Mouse (Mus musculus): ENCODE results near the gene Defb15.
A peak's percentile ranks its signal among the peaks of the same experiment; 100 is the strongest.
"Not testable (repeated sequence)": the region's sequence is repeated elsewhere in the genome, so short reads cannot be mapped to it uniquely, and the experiment has no call there.

Defb15 gene

DNA sequence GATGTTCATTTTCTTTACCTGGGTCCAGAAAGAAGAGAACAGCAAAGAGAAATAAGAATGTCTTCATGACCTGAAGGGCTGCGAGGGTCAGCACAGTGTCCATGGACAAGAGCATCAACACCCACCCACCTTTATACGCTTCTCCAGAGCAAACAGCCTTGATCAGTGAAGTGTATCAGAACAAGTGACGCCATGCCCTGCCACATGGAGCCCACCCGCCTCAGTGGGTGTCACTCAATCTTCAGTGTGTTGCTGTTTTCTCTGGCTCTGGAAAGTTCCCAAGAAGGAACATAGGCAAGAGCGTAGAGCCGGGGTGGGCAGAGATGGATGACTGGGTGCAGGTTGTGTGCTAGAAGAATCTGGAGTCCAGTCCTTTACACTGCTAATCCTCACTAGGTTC is at the start of gene Defb15:
TSS of gene Defb15 (minus strand) at position 101 of the 400 bp plus-strand sequence.
- DNase-seq, result no peak

- peak; percentile 11 for DNase-seq
Measured at GRCm38 (mm10) chr8:21981664-21982337, 49.3 kb upstream of the Defb15 start.

DNA sequence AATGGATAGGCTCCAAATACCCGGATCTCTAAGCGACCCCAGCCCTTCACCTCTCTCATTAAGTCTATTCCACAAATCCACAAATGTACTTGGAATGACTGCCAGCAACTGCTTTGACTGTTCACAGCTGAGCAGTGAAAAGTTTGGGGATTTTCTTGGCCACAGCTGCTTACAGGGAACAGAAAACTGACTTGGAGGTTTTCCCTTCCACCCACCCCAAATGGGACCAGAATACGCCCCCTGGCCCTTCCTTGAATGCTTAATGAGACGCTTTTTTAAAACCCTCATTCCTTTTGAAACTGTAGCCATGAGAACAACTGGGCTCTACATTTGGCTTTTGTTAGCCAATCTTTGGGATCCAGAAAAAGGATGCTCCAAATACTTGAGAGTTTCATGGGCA is 45.7 kb upstream of the Defb15 start:
- DNase-seq, result no peak

- DNase-seq, result no peak
Measured at GRCm38 (mm10) chr8:21969475-21969874, 37.0 kb upstream of the Defb15 start, which contains the start of gene Ccdc70. Ccdc70 (plus strand) TSS chr8:21969775.

DNA sequence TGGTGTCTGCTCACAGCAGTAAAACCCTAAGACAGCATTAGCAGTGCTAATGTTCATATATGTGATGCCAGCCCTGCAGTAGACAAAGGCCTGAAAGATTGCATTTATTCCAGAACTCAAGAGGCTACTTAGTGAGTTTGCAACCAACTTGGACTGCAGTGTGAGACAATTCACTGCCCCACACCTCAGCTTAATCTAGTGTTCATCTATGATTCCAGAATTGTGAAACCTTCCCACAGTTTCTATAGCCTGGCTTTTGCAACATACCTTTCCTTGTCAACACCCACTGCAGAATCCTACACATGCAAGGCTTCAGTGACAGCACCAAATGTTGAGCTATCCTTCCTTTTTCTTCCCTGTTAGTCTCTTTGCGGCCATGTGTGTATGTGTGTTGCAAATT is 34.1 kb upstream of the Defb15 start:
- DNase-seq, result no peak

- no peak for DNase-seq
Measured at GRCm38 (mm10) chr8:21958414-21958813, 25.9 kb upstream of the Defb15 start, which contains the start of gene Fam90a1a. Fam90a1a (plus strand) TSS chr8:21958714.

GRCm38 (mm10) chr8:21956336-21956735 is 23.8 kb upstream of the Defb15 start:
- no peak for DNase-seq

DNA sequence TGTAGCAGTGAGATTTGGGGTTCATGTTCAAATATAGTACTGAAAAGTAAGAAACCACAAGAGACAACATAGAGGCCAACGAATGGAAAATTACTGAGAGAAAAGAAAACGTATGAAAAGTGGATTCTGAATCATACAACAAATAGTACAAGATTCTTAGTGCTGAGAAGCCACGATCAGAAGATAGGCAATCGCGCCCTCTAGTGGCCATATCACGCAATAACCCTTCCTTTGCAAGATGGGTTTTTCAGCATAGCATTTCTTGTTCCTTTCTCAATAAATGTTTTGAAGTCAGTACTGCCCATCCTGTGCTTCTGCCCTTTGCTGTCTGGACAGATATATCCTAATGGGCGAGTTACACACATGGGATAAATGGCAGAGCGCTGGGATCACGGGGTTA is 22.8 kb upstream of the Defb15 start:
- peak; percentile 4 for DNase-seq

DNA sequence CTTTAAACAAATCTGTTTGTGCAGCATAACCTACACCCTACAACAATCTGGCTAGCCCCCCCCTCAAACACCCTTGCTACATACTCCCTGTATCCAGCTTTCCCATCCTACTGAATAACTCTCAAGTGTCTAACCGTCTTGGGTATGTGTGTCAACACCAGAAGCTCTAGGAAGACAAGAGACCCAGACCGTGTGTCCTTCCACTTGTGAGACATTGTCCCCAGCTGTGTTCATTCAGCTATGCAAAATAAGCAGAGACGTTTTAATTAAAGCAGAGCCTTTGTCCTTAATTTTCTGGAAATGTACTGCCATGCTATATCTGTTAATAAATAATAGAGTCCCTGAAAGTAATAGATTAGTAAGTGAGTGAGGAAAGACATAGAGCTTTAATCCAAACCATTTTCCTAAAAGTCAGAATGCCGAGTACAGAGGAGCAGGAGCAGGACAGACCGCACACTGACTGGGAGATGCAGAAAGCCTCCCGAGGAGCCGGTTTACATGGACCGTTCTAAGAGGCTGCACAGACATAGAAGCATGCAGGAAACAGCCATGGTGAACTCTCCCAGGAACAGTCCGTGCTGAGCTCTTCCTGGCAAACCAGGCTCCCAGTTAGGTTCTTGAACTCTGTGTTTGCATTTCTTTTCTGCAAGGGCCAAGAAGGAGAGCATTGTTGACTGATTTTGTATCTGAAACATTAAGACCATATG is 15.0 kb upstream of the Defb15 start:
- DNase-seq, result no peak

GRCm38 (mm10) chr8:21946462-21946861 is 14.0 kb upstream of the Defb15 start, which contains the start of gene Defb13:
Defb13 (plus strand) TSS chr8:21946762.
- no peak for DNase-seq

GRCm38 (mm10) chr8:21938052-21938451 is 5.5 kb upstream of the Defb15 start, which contains the start of gene Defb35:
Defb35 (plus strand) TSS chr8:21938352.
- DNase-seq, result not testable (repeated sequence)

GRCm38 (mm10) chr8:21930754-21931153 is 1.8 kb downstream of the Defb15 start:
- not testable (repeated sequence) for DNase-seq

- no peak for DNase-seq
Measured at GRCm38 (mm10) chr8:21915625-21916024, 16.9 kb downstream of the Defb15 start.

GRCm38 (mm10) chr8:21912554-21912953 is 20.0 kb downstream of the Defb15 start:
- no peak for DNase-seq

DNA sequence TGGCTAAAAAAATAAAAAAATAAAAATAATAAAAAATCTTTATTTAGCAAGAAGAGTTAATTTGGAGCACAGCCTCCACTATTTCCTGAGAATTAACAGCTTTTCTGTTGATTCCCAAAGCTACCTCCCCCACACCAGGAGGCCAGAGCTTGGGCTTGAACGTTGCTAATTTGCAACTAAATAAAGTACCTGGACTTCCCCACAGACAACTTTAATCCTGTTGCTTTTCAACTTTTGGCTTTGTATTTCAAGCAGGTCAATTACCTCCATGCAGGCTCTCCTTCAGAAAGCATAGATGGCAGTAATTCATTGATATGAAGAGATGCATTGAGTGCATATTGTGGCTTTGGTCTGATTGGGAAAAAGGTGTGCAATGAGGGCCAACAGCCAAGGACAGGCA is 20.6 kb downstream of the Defb15 start:
- DNase-seq, result no peak

DNA sequence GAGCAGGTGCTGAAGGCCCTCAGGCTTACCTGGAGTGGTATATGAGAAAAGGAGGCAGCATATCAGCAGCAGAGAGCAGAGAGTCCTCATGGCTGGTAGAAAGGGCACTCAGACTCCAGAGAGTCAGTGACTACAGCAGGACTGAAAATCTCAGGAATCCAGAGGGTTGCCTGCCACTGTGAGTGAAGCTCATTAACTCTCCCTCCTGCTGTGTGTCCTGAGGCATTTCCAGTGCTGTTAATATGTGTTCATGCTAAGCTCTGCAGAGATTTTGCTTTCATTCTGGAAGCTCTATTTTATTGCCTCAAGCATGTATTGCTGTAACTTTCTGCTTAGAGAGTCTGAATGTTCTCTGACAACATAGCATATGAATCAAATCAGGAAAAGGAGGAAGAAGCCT is 26.2 kb downstream of the Defb15 start, which contains the start of gene Defb11:
TSS of gene Defb11 (minus strand) at position 123 of the 400 bp plus-strand sequence.
- DNase-seq, result not testable (repeated sequence)

- DNase-seq, result not testable (repeated sequence)
Measured at GRCm38 (mm10) chr8:21885321-21885720, 47.2 kb downstream of the Defb15 start, which contains the start of gene Defb9. Defb9 (minus strand) TSS chr8:21885421.
